Mouse (Mus musculus) C2C12 (cell line): ENCODE measurements at regions not wholly inside any gene's neighbourhood (a gene's known extent, or its start where the extent isn't known, plus 50 kb on each side); places are given as distances from the start of the nearest gene placed in this dataset.

ENCODE experiments used
- CTCF ChIP-seq: IDR thresholded peaks from one replicate; pipeline ENCODE4 v1.5.1; 2011; ENCODE audit not compliant: control insufficient read depth, insufficient read depth, insufficient read length
- MYOD1 ChIP-seq: IDR thresholded peaks from one replicate; pipeline ENCODE4 v1.6.1; 2011; ENCODE audit warnings: low read depth; ENCODE audit not compliant: control insufficient read depth, insufficient read length
- MYOG ChIP-seq: IDR thresholded peaks from one replicate; pipeline ENCODE4 v1.6.1; 2011; ENCODE audit not compliant: control insufficient read depth, insufficient read length; ENCODE audit errors: extremely low read depth

DNA sequence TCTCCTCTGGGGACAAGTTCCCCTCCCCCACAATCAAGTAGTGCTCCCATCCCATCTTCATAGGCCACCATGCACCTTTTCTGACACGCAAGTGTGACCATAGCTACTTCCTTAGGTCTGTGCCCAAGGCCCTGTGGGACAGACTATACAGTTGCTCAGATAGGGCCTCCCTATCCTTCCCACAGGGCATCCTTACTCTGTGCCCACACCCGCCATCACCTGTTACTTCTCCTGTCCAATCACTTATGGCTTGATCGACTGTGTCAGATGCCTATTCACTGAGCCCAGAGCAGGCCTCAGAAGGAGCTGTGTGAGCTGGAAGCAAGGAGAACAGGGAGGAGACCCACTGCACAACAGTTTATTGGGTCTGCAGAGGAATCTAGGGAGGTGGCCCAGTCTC is 56.6 kb upstream of the Lrpap1 start:
- TF ChIP-seq CTCF = no peak
- no peak for TF ChIP-seq MYOD1
- TF ChIP-seq MYOG = no peak
